Mouse (Mus musculus) gastrocnemius, adult 2 months (tissue): Measurements from ENCODE around the gene Ltbp4. TPM values are rescaled to one million over a fixed set of nuclear protein-coding genes. Genes with fewer than 3 reads are reported as not detected.

ENCODE experiments used
- DNase-seq: peaks from one replicate; pipeline ENCODE4 v3.0.0; 2022
- H3K27ac ChIP-seq: fragments of 200-600 bp; 2 replicates; pipeline ENCODE4 v1.8.1; 2022; ENCODE audit warnings: mild to moderate bottlenecking
- H3K4me3 ChIP-seq: fragments of 200-600 bp; 2 replicates; pipeline ENCODE4 v1.8.1; 2022; ENCODE audit warnings: mild to moderate bottlenecking, moderate library complexity
- CTCF ChIP-seq: fragments of 200-600 bp; IDR thresholded peaks from 2 replicates; pipeline ENCODE4 v1.8.1; 2022; ENCODE audit warnings: antibody characterized with exemption, mild to moderate bottlenecking, moderate library complexity
- intact Hi-C: fragments of 180-260 bp; cut with DNase I; formaldehyde crosslinking; loops from one replicate; pipeline ENCODE4 v1.15.1; 2025
- total RNA-seq, 2 experiments: library from RNA; stranded (reverse); gene quantifications; 2 replicates each; pipeline ENCODE4 v1.2.3; 2021

The Ltbp4 gene
- total RNA-seq, 2 experiments from 2014 or later = 48.0 to 81.2 TPM

GRCm38 (mm10) chr7:27277191-27277590, 60.3 kb downstream of the Ltbp4 start:
- Histone ChIP-seq H3K4me3 (no peak overlapping the region), H3K27ac (no peak overlapping the region)
- intact Hi-C loops = loop anchor here (2.0 kb wide), 2 partner anchors 118 to 144 kb away; no protein-coding TSS in a partner anchor
- no peak for DNase-seq
- TF ChIP-seq CTCF = peak; percentile 67

- DNase-seq = no peak
- no peak for TF ChIP-seq CTCF
- H3K4me3 ChIP-seq = no peak overlapping the region
- intact Hi-C loops = loop anchor here (2.0 kb wide), 2 partner anchors 117 to 143 kb away; no protein-coding TSS in a partner anchor
- H3K27ac ChIP-seq = no peak overlapping the region
These were observed 61.5 kb downstream of the Ltbp4 start for GRCm38 (mm10) chr7:27276021-27276420.

DNA sequence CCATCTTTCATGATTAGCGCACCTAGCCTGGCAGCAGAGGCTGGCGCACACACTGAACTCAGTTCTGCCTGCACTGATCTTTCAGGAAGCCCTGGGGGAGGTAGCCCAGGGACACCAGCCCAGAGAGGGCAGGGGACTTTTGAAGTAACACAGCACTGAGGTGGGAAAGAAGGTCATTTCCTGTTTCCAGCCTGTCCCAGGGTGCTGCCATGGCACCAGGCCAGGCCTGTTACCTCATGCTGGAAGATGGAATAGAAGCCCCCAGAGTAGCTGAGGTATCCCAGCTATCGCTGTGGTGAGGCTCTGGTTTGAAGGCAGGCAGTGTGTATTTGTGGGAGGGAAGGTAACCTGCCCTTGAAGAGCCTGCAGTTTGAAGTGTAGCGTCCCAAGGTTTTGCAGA, 62.6 kb downstream of the Ltbp4 start:
- intact Hi-C loops = no loop called here
- H3K27ac ChIP-seq = no peak overlapping the region
- TF ChIP-seq CTCF = no peak
- no peak overlapping the region for H3K4me3 ChIP-seq
- no peak for DNase-seq

GRCm38 (mm10) chr7:27273739-27274351, 63.6 kb downstream of the Ltbp4 start:
- intact Hi-C loops = no loop called here
- Histone ChIP-seq H3K4me3 (no peak overlapping the region), H3K27ac (no peak overlapping the region)
- TF ChIP-seq CTCF = peak; percentile 21; the same call in 1 of the 2 replicates
- DNase-seq = peak; percentile 51

DNA sequence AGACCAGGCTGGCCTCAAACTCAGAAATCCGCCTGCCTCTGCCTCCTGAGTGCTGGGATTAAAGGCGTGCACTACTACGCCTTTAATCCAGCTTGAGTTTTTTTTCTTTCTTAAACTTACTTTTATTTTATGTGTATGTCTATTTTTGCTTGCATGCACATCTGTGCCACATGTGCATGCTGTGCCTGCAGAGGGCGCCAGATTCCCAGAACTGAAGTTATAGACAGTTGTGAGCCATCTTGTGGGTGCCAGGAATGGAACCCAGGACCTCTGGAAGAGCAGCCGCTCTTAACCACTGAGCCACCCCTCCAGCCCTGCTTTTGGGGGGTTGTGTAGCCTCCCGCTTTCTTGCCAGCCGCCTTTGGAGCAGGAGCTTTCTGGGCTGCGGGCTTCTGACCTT, 66.1 kb downstream of the Ltbp4 start:
- intact Hi-C loops = no loop called here
- no peak for DNase-seq
- H3K27ac ChIP-seq = no peak overlapping the region
- TF ChIP-seq CTCF = no peak
- no peak overlapping the region for H3K4me3 ChIP-seq

DNA sequence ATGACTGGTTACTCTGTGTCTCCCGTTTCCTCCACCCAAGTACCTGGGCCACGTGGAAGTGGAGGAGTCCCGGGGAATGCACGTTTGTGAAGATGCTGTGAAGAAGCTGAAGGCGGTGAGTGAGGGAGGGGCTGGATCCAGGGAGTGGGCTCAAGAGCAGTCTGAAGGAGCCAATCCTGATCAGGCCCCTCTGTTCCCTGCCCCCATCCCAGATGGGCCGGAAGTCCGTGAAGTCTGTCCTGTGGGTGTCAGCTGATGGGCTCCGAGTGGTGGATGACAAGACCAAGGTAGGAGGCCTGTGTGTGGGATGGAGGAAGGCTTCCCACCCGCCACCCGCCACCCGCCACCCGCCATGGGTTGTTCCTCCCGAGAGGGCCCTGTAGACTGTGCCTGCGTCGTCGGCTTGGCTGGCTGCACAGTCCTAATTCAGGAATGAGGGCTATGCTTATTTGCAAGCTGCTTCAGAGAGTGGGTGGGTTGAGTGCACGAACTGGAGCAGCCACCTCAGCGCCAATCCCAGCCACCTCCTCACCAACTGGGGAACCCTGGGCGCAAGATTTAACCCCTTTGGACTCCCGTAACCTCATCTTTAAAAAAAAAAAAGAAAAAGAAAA, 70.9 kb downstream of the Ltbp4 start:
- no peak for DNase-seq
- no peak for TF ChIP-seq CTCF
- intact Hi-C loops = no loop called here
- no peak overlapping the region for H3K4me3 ChIP-seq
- H3K27ac ChIP-seq = no peak overlapping the region

DNA sequence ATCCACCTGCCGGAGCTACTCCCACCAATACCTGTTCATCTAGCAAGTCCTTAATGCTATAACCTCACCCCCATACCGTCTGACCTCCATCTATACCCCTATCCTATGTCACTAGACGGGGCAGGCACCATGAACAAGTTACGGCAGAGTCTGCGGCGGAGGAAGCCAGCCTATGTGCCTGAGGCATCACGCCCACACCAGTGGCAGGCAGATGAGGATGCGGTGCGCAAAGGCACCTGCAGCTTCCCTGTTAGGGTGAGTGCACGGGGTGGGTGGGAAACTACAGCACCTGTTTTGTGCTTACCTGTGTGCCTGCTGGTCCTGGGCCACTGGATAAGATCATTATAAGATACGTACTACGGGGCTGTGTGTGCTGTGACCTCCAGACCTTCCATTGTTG, 72.7 kb downstream of the Ltbp4 start:
- no peak for DNase-seq
- H3K4me3 ChIP-seq = no peak overlapping the region
- TF ChIP-seq CTCF = no peak
- no peak overlapping the region for H3K27ac ChIP-seq
- intact Hi-C loops = no loop called here

- no peak overlapping the region for H3K4me3 ChIP-seq
- intact Hi-C loops = no loop called here
- no peak for TF ChIP-seq CTCF
- no peak overlapping the region for H3K27ac ChIP-seq
- DNase-seq = no peak
These were observed 75.6 kb downstream of the Ltbp4 start for GRCm38 (mm10) chr7:27261888-27262287.

DNA sequence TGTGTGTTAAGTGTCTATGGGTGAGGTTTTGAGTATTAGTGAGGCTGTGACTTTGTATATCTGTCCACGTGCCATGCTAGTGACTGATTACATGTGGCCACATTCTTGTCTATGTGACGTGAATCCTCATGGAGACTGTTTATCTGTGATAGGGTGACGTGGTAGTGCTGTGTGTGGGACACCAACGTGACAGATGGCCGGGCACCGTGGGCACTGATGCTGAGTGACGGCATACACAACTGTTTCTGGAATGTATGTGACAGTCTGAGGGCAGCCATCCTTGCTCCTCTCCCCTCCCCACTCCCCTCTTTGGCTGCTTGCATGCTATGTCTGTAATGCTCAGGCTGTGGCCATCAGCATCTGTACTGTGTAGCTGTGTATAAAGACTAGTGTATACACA, 76.6 kb downstream of the Ltbp4 start:
- intact Hi-C loops = no loop called here
- H3K4me3 ChIP-seq = no peak overlapping the region
- H3K27ac ChIP-seq = no peak overlapping the region
- DNase-seq = no peak
- TF ChIP-seq CTCF = no peak

DNA sequence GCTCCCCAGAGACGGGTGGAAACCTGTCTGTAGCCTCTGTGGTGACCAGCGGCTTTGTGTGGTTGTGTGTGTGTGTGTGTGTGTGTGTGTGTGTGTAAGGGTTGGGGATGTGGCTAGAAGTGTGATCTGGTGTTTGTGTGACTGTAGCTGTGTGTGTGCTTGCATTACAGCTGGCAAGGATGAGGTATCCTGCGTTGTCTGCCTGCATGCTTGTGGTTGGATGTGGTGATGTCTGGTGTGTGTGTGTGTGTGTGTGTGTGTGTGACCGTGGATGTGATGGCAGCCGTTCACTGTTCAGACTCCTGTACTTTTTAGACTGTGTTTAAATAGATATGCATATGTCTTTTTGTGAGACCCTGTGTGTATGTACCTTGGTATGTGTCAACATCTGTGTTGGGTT, 77.7 kb downstream of the Ltbp4 start:
- peak overlapping the region; percentile 87 for H3K27ac ChIP-seq
- peak overlapping the region; percentile 88 for H3K4me3 ChIP-seq
- no peak for TF ChIP-seq CTCF
- no peak for DNase-seq
- intact Hi-C loops = loop anchor here (5.0 kb wide), 1 partner anchor 97 kb away; no protein-coding TSS in a partner anchor

DNA sequence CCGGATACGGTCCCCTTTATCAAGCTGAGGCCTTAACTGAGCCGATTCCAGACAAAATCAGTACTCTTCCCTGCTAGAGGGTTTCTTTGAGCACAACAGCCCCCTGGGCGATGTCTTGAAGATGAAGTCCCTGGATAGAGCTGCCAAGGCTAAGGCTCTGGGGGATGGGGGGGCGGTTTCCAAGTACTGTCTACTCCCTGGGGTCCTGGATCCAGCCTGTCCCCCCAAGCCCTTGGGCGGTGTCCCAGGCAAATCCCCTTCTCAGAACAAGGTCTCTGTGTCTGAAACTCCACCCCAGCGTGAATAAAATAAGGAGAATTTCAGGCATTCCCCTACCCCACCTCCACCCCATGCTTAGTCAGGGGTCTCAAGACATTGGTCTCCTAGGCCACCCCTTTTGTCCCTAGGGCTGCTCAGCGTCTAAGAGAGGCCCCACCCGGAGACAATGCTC, 78.2 kb downstream of the Ltbp4 start:
- DNase-seq = no peak
- intact Hi-C loops = loop anchor here (5.0 kb wide), 1 partner anchor 97 kb away; no protein-coding TSS in a partner anchor
- TF ChIP-seq CTCF = no peak
- peak overlapping the region; percentile 87 for H3K27ac ChIP-seq
- H3K4me3 ChIP-seq = peak overlapping the region; percentile 88

GRCm38 (mm10) chr7:27258205-27258899, 79.1 kb downstream of the Ltbp4 start, which contains the start of gene Numbl:
Gene Numbl, plus strand, starts transcription at chr7:27258433.
- no peak for TF ChIP-seq CTCF
- Histone ChIP-seq H3K27ac (peak within 1 kb of the TSS; percentile 87), H3K4me3 (peak within 1 kb of the TSS; percentile 88)
- peak; percentile 97 for DNase-seq
- intact Hi-C loops = loop anchor here (5.0 kb wide), 1 partner anchor 96 kb away; no protein-coding TSS in a partner anchor

DNA sequence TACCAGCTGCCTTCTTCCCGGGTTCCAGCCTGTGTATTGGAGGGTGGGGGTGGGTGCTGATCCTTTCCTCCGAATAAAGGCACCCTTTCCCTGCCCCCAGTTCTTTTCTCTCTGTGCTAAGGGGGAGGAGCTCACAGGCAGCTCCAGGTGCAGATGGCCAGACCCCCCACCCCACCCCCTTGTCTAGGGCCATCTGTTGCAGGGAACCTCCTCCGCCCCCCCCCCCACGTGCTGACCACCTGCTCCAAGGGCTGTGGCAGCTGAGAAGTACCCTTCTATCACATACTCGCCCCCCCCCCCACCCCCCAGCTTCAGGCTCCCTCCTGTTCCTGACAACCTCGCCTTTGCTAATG, 79.7 kb downstream of the Ltbp4 start:
- Histone ChIP-seq H3K27ac (peak overlapping the region; percentile 87), H3K4me3 (peak overlapping the region; percentile 88)
- intact Hi-C loops = loop anchor here (1.0 to 5.0 kb wide), 2 partner anchors 28 to 96 kb away; no protein-coding TSS in a partner anchor
- no peak for DNase-seq
- no peak for TF ChIP-seq CTCF
